Mouse (Mus musculus): ENCODE results near the gene Ldhc. TPM values are rescaled to one million over a fixed set of nuclear protein-coding genes. Genes with fewer than 3 reads are reported as not detected.

The Ldhc gene
- total and polyA plus RNA-seq, 3 experiments: not detected

GRCm38 (mm10) chr7:46855866-46856560 lies 5.0 kb upstream of the Ldhc start:
- Histone ChIP-seq H3K4me2 (ENCODE audit: insufficient read depth, low read depth, poor library complexity, severe bottlenecking) (no peak overlapping the region), H3K27ac (ENCODE audit: insufficient read depth, low read depth) (no peak overlapping the region), H3K4me1 (ENCODE audit: control insufficient read depth in 1 of 2, insufficient read depth in 2 of 2) (peaks cover 0 to 3% of the 10 kb centered on the region in 2 experiments; a peak in 1 of 4 replicates), H3K36me3 (replicated peaks in 1 of 2; ENCODE audit: control insufficient read depth in 1 of 2, insufficient read depth in 1 of 2, low read length in 1 of 2) (peaks cover 42 to 51% of the 10 kb centered on the region in 2 experiments), H3K9ac (ENCODE audit: insufficient read depth, low read depth) (no peak overlapping the region), H3K79me2 (replicated peaks; ENCODE audit: control insufficient read depth, extremely low read depth, insufficient read depth, poor library complexity, severe bottlenecking) (no peaks in the 10 kb centered on the region), H3K27me3 (replicated peaks) (no peaks in the 10 kb centered on the region), H3K4me3 (replicated peaks in 1 of 3; ENCODE audit: low read depth in 2 of 3, low read length in 2 of 3, poor library complexity in 1 of 3) (no peak overlapping the region), H3K9me3 (replicated peaks; ENCODE audit: low read length) (no peaks in the 10 kb centered on the region)
- TF ChIP-seq POLR2AphosphoS2 (IDR thresholded peaks at IDR 0.05; ENCODE audit: low read depth, low read length): peak; percentile 96
- TF ChIP-seq SIN3A (IDR thresholded peaks at IDR 0.05; ENCODE audit: low read length): no peak
- TF ChIP-seq CTCF (conservative IDR thresholded peaks at IDR 0.05 in 1 of 2, IDR thresholded peaks at IDR 0.05 in 1 of 2; ENCODE audit: low read depth in 2 of 2, low read length in 2 of 2): 0 out of 4 replicates have a peak, but pooled peaks of 1 of the 2 experiments have one; percentile 4
- 0 out of 2 replicates have a peak, but pooled peaks have one; percentile 29 for TF ChIP-seq POLR2A (IDR thresholded peaks at IDR 0.05; ENCODE audit: low read depth, low read length)
- peak; percentile 38; the same call in 1 of the 2 replicates for TF ChIP-seq CHD2 (IDR thresholded peaks at IDR 0.05; ENCODE audit: low read length)
- TF ChIP-seq ZMIZ1 (IDR thresholded peaks at IDR 0.05; ENCODE audit: low read depth, low read length): peak; percentile 17; the same call in 1 of the 2 replicates
- dilution Hi-C loops (cut with MboI; ENCODE audit: extremely low pct_ligation_motif_present, extremely low pct_unique_long_range_greater_than_20kb, low sequenced_read_pairs) (no loop called here), in situ Hi-C loops (cut with MboI; ENCODE audit: low pct_ligation_motif_present, low pct_unique_long_range_greater_than_20kb, low sequenced_read_pairs) (no loop called here)
- no peak for DNase-seq (ENCODE audit: extremely low read depth)

DNA sequence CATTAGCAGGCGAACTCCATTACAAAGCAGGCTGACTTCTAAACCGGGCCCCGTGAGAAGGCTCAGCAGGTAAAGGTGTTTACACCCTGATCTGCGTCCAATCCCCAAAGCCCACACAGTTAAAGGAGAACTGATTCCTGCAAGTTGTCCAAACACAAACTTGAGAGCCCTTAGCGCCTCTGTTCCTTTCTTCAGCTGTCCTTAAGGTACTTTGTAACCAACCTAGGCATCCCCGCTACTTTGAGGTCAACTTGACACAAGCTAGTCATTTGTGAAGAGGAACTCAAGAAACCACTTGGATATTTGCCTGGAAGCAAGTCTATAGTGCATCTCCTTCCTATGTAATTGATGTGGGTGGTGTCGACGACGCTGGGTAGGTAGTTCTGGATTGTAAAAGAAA lies 3.6 kb upstream of the Ldhc start:
- no peaks in the 10 kb centered on the region for H3K27me3 ChIP-seq (replicated peaks)
- no peak for TF ChIP-seq NELFE (IDR thresholded peaks at IDR 0.05; ENCODE audit: low read depth, low read length)
- TF ChIP-seq CTCF (conservative IDR thresholded peaks at IDR 0.05 in 1 of 2, IDR thresholded peaks at IDR 0.05 in 1 of 2; ENCODE audit: low read depth in 2 of 2, low read length in 2 of 2): no peak
- TF ChIP-seq GABPA (IDR thresholded peaks at IDR 0.05; ENCODE audit: insufficient replicate concordance, low read depth, low read length): no peak
- no peak for TF ChIP-seq UBTF (IDR thresholded peaks at IDR 0.05; ENCODE audit: low read depth, low read length)
- TF ChIP-seq BHLHE40 (IDR thresholded peaks at IDR 0.05; ENCODE audit: low read depth, low read length): no peak
- TF ChIP-seq POLR2AphosphoS2 (IDR thresholded peaks at IDR 0.05; ENCODE audit: low read depth, low read length): no peak
- no peak for TF ChIP-seq ELF1 (IDR thresholded peaks at IDR 0.05; ENCODE audit: low read depth, low read length)
- no peak for TF ChIP-seq EP300 (IDR thresholded peaks at IDR 0.05; ENCODE audit: low read length)
- TF ChIP-seq ETS1 (conservative IDR thresholded peaks at IDR 0.05; ENCODE audit: low read depth, low read length): no peak
- no peak overlapping the region for H3K27ac ChIP-seq (ENCODE audit: insufficient read depth, low read depth)
- no peaks in the 10 kb centered on the region for H3K79me2 ChIP-seq (replicated peaks; ENCODE audit: control insufficient read depth, extremely low read depth, insufficient read depth, poor library complexity, severe bottlenecking)
- no peaks in the 10 kb centered on the region for H3K4me1 ChIP-seq (ENCODE audit: control insufficient read depth in 1 of 2, insufficient read depth in 2 of 2)
- peaks cover 30 to 38% of the 10 kb centered on the region in 2 experiments for H3K36me3 ChIP-seq (replicated peaks in 1 of 2; ENCODE audit: control insufficient read depth in 1 of 2, insufficient read depth in 1 of 2, low read length in 1 of 2)
- no peak overlapping the region for H3K4me2 ChIP-seq (ENCODE audit: insufficient read depth, low read depth, poor library complexity, severe bottlenecking)
- dilution Hi-C loops (cut with MboI; ENCODE audit: extremely low pct_ligation_motif_present, extremely low pct_unique_long_range_greater_than_20kb, low sequenced_read_pairs) (no loop called here), in situ Hi-C loops (cut with MboI; ENCODE audit: low pct_ligation_motif_present, low pct_unique_long_range_greater_than_20kb, low sequenced_read_pairs) (no loop called here)
- no peaks in the 10 kb centered on the region for H3K9me3 ChIP-seq (replicated peaks; ENCODE audit: low read length)
- no peak for DNase-seq (ENCODE audit: extremely low read depth)
- no peak overlapping the region for H3K4me3 ChIP-seq (replicated peaks in 1 of 3; ENCODE audit: low read depth in 2 of 3, low read length in 2 of 3, poor library complexity in 1 of 3)
- H3K9ac ChIP-seq (ENCODE audit: insufficient read depth, low read depth): no peak overlapping the region

All from CH12.LX (cell line).